Mouse (Mus musculus) embryonic facial prominence, embryonic 14.5 days (tissue): Measurements from ENCODE around the gene Spc24. TPM values are rescaled to one million over a fixed set of nuclear protein-coding genes. Genes with fewer than 3 reads are reported as not detected.
A peak's percentile ranks its signal among the peaks of the same experiment; 100 is the strongest.

Experiments
- ATAC-seq: fragments of 200-750 bp; cut with Nextera tagmentation; 2 replicates; pipeline ENCODE4 v1.8.0; 2017; ENCODE audit warnings: low read depth, moderate number of reproducible peaks, moderate TSS enrichment
- DNase-seq: peaks from one replicate; pipeline ENCODE4 v3.0.0-alpha.2; 2015; ENCODE audit warnings: low spot score
- H3K27ac ChIP-seq: fragments of 300-500 bp; sonication (generic); replicated peaks from 2 replicates; pipeline ENCODE4 v1.5.1; 2014; ENCODE audit warnings: low read depth, mild to moderate bottlenecking, low read length, moderate library complexity
- H3K27me3 ChIP-seq: fragments of 300-500 bp; sonication (generic); replicated peaks from 2 replicates; pipeline ENCODE4 v1.6.1; 2014; ENCODE audit warnings: low read length; ENCODE audit not compliant: control insufficient read depth, insufficient read depth
- H3K36me3 ChIP-seq: fragments of 300-500 bp; sonication (generic); 2 replicates; pipeline ENCODE4 v1.6.1; 2014; ENCODE audit warnings: low read length, mixed read lengths; ENCODE audit not compliant: control insufficient read depth, insufficient read depth
- H3K4me1 ChIP-seq: fragments of 300-500 bp; sonication (generic); 2 replicates; pipeline ENCODE4 v1.6.1; 2014; ENCODE audit warnings: antibody characterized with exemption, low read length; ENCODE audit not compliant: control insufficient read depth, insufficient read depth
- H3K4me2 ChIP-seq: fragments of 300-500 bp; sonication (generic); 2 replicates; pipeline ENCODE4 v1.6.1; 2014; ENCODE audit warnings: low read depth, mild to moderate bottlenecking, low read length, moderate library complexity, mixed read lengths
- H3K4me3 ChIP-seq: fragments of 300-500 bp; sonication (generic); 2 replicates; pipeline ENCODE4 v1.5.1; 2014; ENCODE audit warnings: low read depth, mild to moderate bottlenecking, low read length
- H3K9ac ChIP-seq: fragments of 300-500 bp; sonication (generic); 2 replicates; pipeline ENCODE4 v1.6.1; 2014; ENCODE audit warnings: low read depth, mild to moderate bottlenecking, low read length, moderate library complexity, mixed read lengths
- H3K9me3 ChIP-seq: fragments of 300-500 bp; sonication (generic); 2 replicates; pipeline ENCODE4 v1.6.1; 2016; ENCODE audit warnings: low read length; ENCODE audit not compliant: control insufficient read depth
- WGBS: fragments of 180-500 bp; shearing (Covaris S2); extraction: QIAGEN DNeasy Blood & Tissue Kit; methylation state at CpG from one replicate; pipeline ENCODE4 v1.1.7; 2014; 5-methylcytosine and 5-hydroxymethylcytosine counted together
- polyA plus RNA-seq: library from polyadenylated mRNA; unstranded; fragments of >200 nt; fragmentation: Nextera tagmentation; extraction: Ambion mirVana; gene quantifications from 2 replicates; pipeline ENCODE4 v1.2.1, GENCODE M21; 2014

Spc24 gene
- polyA plus RNA-seq, 1 experiment from 2014 or later = 70.4 TPM

GRCm38 (mm10) chr9:21724147-21724536 lies 36.0 kb downstream of the Spc24 start:
- WGBS = 3% methylated on average over 11 of the region's 18 CpGs
- Histone ChIP-seq H3K27me3 (no peaks in the 10 kb centered on the region), H3K4me1 (peaks cover 7% of the 10 kb centered on the region), H3K36me3 (peaks cover 12% of the 10 kb centered on the region; the same call in 1 of the 2 replicates), H3K9me3 (no peaks in the 10 kb centered on the region), H3K4me2 (peak overlapping the region; percentile 73), H3K27ac (peak overlapping the region; percentile 95), H3K4me3 (peak overlapping the region; percentile 69), H3K9ac (peak overlapping the region; percentile 72)
- ATAC-seq (peak; percentile 94), DNase-seq (peak; percentile 99)

GRCm38 (mm10) chr9:21723377-21724146 lies 36.5 kb downstream of the Spc24 start, which contains the start of gene Ldlr:
TSS of gene Ldlr (plus strand) at chr9:21723483.
- Histone ChIP-seq H3K4me1 (peaks cover 7% of the 10 kb centered on the region), H3K4me2 (peak within 1 kb of the TSS; percentile 73), H3K9me3 (no peaks in the 10 kb centered on the region), H3K36me3 (0 out of 2 replicates have a peak, but pooled peaks cover 7% of the 10 kb centered on the region), H3K4me3 (peak within 1 kb of the TSS; percentile 69), H3K27me3 (no peaks in the 10 kb centered on the region), H3K9ac (peak within 1 kb of the TSS; percentile 72), H3K27ac (peak within 1 kb of the TSS; percentile 95)
- under 1% methylated on average over 47 of the region's 47 CpGs for WGBS
- peak; percentile 89 for ATAC-seq
- DNase-seq = peak; percentile 97

GRCm38 (mm10) chr9:21721036-21721435 lies 39.1 kb downstream of the Spc24 start:
- no peak overlapping the region for H3K27ac ChIP-seq
- ATAC-seq (no peak), DNase-seq (peak; percentile 20)
- WGBS = 75% methylated on average over 2 of the region's 2 CpGs
- H3K27me3 ChIP-seq = no peaks in the 10 kb centered on the region
- H3K36me3 ChIP-seq = no peaks in the 10 kb centered on the region
- peaks cover 7% of the 10 kb centered on the region for H3K4me1 ChIP-seq
- no peaks in the 10 kb centered on the region for H3K9me3 ChIP-seq
- no peak overlapping the region for H3K9ac ChIP-seq
- H3K4me3 ChIP-seq = no peak overlapping the region
- no peak overlapping the region for H3K4me2 ChIP-seq

- Histone ChIP-seq H3K4me1 (no peaks in the 10 kb centered on the region), H3K4me2 (no peak overlapping the region), H3K36me3 (no peaks in the 10 kb centered on the region), H3K9ac (no peak overlapping the region), H3K9me3 (no peaks in the 10 kb centered on the region), H3K27me3 (no peaks in the 10 kb centered on the region), H3K27ac (no peak overlapping the region), H3K4me3 (no peak overlapping the region)
- DNase-seq = no peak
- ATAC-seq = no peak
- 88% methylated on average over 2 of the region's 2 CpGs for WGBS
These were observed 43.1 kb downstream of the Spc24 start for GRCm38 (mm10) chr9:21717015-21717414.

- Histone ChIP-seq H3K36me3 (no peaks in the 10 kb centered on the region), H3K27ac (no peak overlapping the region), H3K27me3 (no peaks in the 10 kb centered on the region), H3K4me2 (no peak overlapping the region), H3K9ac (no peak overlapping the region), H3K9me3 (no peaks in the 10 kb centered on the region), H3K4me1 (no peaks in the 10 kb centered on the region), H3K4me3 (no peak overlapping the region)
- ATAC-seq (no peak), DNase-seq (no peak)
- WGBS = 61% methylated on average over 4 of the region's 4 CpGs
These were observed 44.8 kb downstream of the Spc24 start for GRCm38 (mm10) chr9:21715298-21715697.

- Histone ChIP-seq H3K27ac (no peak overlapping the region), H3K4me2 (no peak overlapping the region), H3K4me3 (no peak overlapping the region), H3K27me3 (no peaks in the 10 kb centered on the region), H3K9ac (no peak overlapping the region), H3K36me3 (peaks cover 54% of the 10 kb centered on the region), H3K9me3 (no peaks in the 10 kb centered on the region), H3K4me1 (no peaks in the 10 kb centered on the region)
- WGBS = 94% methylated on average over 3 of the region's 3 CpGs
- ATAC-seq = no peak
- no peak for DNase-seq
These were observed 50.8 kb downstream of the Spc24 start for GRCm38 (mm10) chr9:21709340-21709739.

- Histone ChIP-seq H3K9me3 (no peaks in the 10 kb centered on the region), H3K4me3 (no peak overlapping the region), H3K4me2 (no peak overlapping the region), H3K27ac (no peak overlapping the region), H3K9ac (no peak overlapping the region), H3K4me1 (no peaks in the 10 kb centered on the region), H3K36me3 (peaks cover 80% of the 10 kb centered on the region), H3K27me3 (no peaks in the 10 kb centered on the region)
- WGBS = 83% methylated on average over 8 of the region's 8 CpGs
- DNase-seq (no peak), ATAC-seq (peak; percentile 23; the same call in 1 of the 2 replicates)
These were observed 53.4 kb downstream of the Spc24 start for GRCm38 (mm10) chr9:21706586-21707265.

- Histone ChIP-seq H3K4me1 (no peaks in the 10 kb centered on the region), H3K36me3 (peaks cover 86% of the 10 kb centered on the region), H3K27me3 (no peaks in the 10 kb centered on the region), H3K4me2 (no peak overlapping the region), H3K27ac (no peak overlapping the region), H3K4me3 (no peak overlapping the region), H3K9ac (no peak overlapping the region), H3K9me3 (no peaks in the 10 kb centered on the region)
- DNase-seq (no peak), ATAC-seq (no peak)
- WGBS = 86% methylated on average over 4 of the region's 4 CpGs
These were observed 54.0 kb downstream of the Spc24 start for GRCm38 (mm10) chr9:21706085-21706484.
